Comparison of ENCODE assay signal across 7 mouse cellular contexts in the genomic region with DNA sequence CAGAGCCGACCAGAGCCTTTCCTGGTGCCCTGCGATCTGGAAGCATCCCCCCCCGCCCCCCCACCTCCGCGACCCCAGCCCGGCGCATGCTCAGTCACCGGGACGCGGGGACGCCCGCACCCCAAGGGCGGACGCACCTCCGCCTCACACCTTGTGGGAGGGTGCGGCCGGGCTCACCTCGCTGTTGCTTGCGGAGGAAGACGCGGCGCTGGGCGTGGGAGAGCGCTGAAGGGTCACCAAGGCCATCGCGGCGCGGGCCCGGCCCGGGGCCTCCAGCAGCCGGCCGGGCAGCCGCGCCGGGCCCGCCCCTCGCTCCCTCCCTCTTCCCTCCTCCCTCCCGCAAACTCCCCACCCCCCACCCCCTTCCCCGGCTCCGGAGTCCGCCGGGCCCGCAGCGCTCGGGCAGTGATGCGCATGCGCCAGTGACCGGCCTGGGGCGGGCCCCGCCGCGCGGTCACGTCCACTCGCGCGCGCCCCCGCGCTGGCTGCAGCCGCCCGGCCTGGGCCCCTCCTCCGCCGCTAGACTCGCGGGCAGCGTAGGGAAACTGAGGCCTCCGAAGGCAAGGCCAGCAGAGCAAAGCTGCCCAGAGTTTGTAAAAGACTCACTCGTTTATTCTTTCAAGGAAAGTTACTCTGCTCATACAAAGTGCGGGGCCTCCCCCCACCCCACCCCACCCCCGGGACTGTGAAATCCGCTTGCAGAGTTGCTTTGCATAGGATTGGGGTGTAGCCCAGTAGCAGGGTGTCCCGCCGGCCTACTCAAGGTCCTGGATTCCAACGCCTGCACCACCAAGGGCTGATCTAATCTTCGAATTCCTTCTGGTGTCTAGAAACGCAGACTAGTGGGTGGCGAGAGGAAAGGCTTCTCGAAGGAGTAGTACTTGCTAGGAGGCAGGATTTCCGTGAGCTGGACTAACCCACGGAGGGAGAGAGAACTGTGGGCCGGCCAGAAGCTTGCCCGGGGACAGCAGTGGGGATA. TPM values are rescaled to one million over a fixed set of nuclear protein-coding genes. Genes with fewer than 3 reads are reported as not detected.
DNase-seq lines count a peak whose midpoint lies in the region; ATAC-seq lines count a peak whose summit lies in the region.

A gene (minus strand): TSS at position 408 of the 979 bp plus-strand sequence.

- peak; percentile 88 for DNase-seq in adipocyte (ENCODE audit: low spot score)
- peak; percentile 95 for DNase-seq in embryo, embryonic 11 days
- peak; percentile 87 to 89 for DNase-seq in gastrocnemius, postnatal 36 days
- DNase-seq in left cerebral cortex, postnatal 4 days, result peak; percentile 93
- peak; percentile 99 for DNase-seq in midbrain, embryonic 11.5 days (ENCODE audit: low spot score, missing footprints)
- DNase-seq in skeletal muscle tissue, adult 2 months (ENCODE audit: low read depth, low spot score), result peak; percentile 85

- H3K36me3 ChIP-seq in intestine, embryonic 15.5 days, result peaks cover 4% of the 10 kb centered on the region; the same call in 1 of the 2 replicates
- H3K36me3 ChIP-seq in midbrain, embryonic 11.5 days (ENCODE audit: control insufficient read depth, insufficient read depth, low read length), result 0 out of 2 replicates have a peak, but pooled peaks cover 2% of the 10 kb centered on the region

- peak within 1 kb of the TSS; percentile 94 for H3K27ac ChIP-seq in intestine, embryonic 15.5 days
- peak within 1 kb of the TSS; percentile 82 for H3K27ac ChIP-seq in midbrain, embryonic 11.5 days (ENCODE audit: low read depth, low read length)

- intact Hi-C loops in gastrocnemius, postnatal 36 days (cut with DNase I), result loop anchor here (2.0 kb wide), 1 partner anchor 39 kb away; no protein-coding TSS in a partner anchor
- intact Hi-C loops in left cerebral cortex, postnatal 4 days (cut with DNase I), result loop anchor here (5.0 kb wide), 1 partner anchor 439 kb away; no protein-coding TSS in a partner anchor

- H3K27me3 ChIP-seq in intestine, embryonic 15.5 days (replicated peaks), result no peaks in the 10 kb centered on the region
- H3K27me3 ChIP-seq in midbrain, embryonic 11.5 days (ENCODE audit: control insufficient read depth, insufficient read depth, low read length), result no peaks in the 10 kb centered on the region

- ATAC-seq in intestine, embryonic 15.5 days, result peak; percentile 90
- ATAC-seq in midbrain, embryonic 11.5 days (ENCODE audit: low FRiP score), result peak; percentile 91

- peaks cover 21% of the 10 kb centered on the region for H3K4me1 ChIP-seq in intestine, embryonic 15.5 days (replicated peaks)
- peaks cover 22% of the 10 kb centered on the region for H3K4me1 ChIP-seq in midbrain, embryonic 11.5 days (ENCODE audit: control insufficient read depth, insufficient read depth, low read length)

- peak within 1 kb of the TSS; percentile 86 for H3K9ac ChIP-seq in intestine, embryonic 15.5 days
- H3K9ac ChIP-seq in midbrain, embryonic 11.5 days (ENCODE audit: low read length), result peak within 1 kb of the TSS; percentile 93

- under 1% methylated on average over 69 of the region's 83 CpGs for WGBS in intestine, embryonic 15.5 days
- under 1% methylated on average over 69 of the region's 83 CpGs for WGBS in midbrain, embryonic 11.5 days

- H3K4me2 ChIP-seq in intestine, embryonic 15.5 days (replicated peaks), result peak within 1 kb of the TSS; percentile 84
- peak within 1 kb of the TSS; percentile 84 for H3K4me2 ChIP-seq in midbrain, embryonic 11.5 days

- H3K4me3 ChIP-seq in intestine, embryonic 15.5 days (replicated peaks), result peak within 1 kb of the TSS; percentile 84
- H3K4me3 ChIP-seq in midbrain, embryonic 11.5 days (ENCODE audit: low read depth, low read length), result peak within 1 kb of the TSS; percentile 74

- no peaks in the 10 kb centered on the region for H3K9me3 ChIP-seq in intestine, embryonic 15.5 days
- H3K9me3 ChIP-seq in midbrain, embryonic 11.5 days (ENCODE audit: control insufficient read depth, low read length), result no peaks in the 10 kb centered on the region

RNA-seq across cellular contexts. Expression of the gene that starts here (rescaled TPM):
- total RNA-seq in gastrocnemius, postnatal 36 days (2021), result 1 to 10 TPM; 5.1 to 7.5 TPM
- 10.1 and 11.8 TPM in 2 replicates for polyA plus RNA-seq in intestine, embryonic 15.5 days (2015; fragmentation: Nextera tagmentation; extraction: Ambion mirVana)
- 10 to 100 TPM; 36.1 to 36.9 TPM for total RNA-seq in left cerebral cortex, postnatal 4 days (2021)
- 18.8 and 20.8 TPM in 2 replicates for polyA plus RNA-seq in midbrain, embryonic 11.5 days (2014; fragmentation: Nextera tagmentation; extraction: Ambion mirVana)

Comparison
In these comparisons a context has a peak if more than half of its experiments do, and no peak if none do; other contexts are left out.
1. Peak in every context shown above with its lines: DNase-seq, ATAC-seq, H3K4me3 ChIP-seq and H3K27ac ChIP-seq.
2. RNA of the gene that starts here (total RNA-seq): 36.1 to 36.9 TPM in left cerebral cortex, postnatal 4 days; 5.1 to 7.5 TPM in gastrocnemius, postnatal 36 days; every median in the first group is over 4 times any median in the second.